Mouse (Mus musculus): Measurements from ENCODE around the gene Eps15. TPM values are rescaled to one million over a fixed set of nuclear protein-coding genes. Genes with fewer than 3 reads are reported as not detected.

The Eps15 gene
- polyA plus RNA-seq, 1 experiment from 2014 or later: 20.0 TPM

DNA sequence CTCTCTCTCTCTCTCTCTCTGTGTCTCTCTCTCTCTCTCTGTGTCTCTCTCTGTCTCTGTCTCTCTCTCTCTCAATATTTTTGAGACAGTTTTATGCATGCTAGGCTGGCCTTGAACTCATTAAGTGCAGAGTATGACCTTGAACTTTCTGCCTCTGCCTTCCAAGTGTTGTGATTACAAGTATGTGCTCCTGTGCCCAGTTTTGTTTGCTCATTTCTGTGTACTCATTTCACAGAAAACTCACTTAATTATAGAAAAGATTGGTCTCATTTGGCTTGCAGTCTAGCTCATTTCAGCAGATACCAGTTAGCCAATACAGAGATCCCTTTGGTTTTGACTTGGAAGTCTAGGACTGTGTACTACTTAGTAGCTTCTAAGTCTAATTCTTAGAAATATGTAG lies 19.1 kb downstream of the Eps15 start:
- ATAC-seq: no peak
- no peak for TF ChIP-seq EP300 (IDR thresholded peaks at IDR 0.05; ENCODE audit: low read depth)
- no peak for TF ChIP-seq CTCF (IDR thresholded peaks at IDR 0.05; ENCODE audit: low read depth)
- H3K9ac ChIP-seq (replicated peaks): no peak overlapping the region

GRCm38 (mm10) chr4:109316941-109317894 lies 37.1 kb downstream of the Eps15 start:
- Histone ChIP-seq H3K36me3 (replicated peaks; ENCODE audit: insufficient read depth, low read length) (peaks cover 35% of the 10 kb centered on the region), H3K9me3 (ENCODE audit: low read length) (no peaks in the 10 kb centered on the region)

More for the DNA sequence above, 19.1 kb downstream of the Eps15 start:
- H3K4me2 ChIP-seq (ENCODE audit: low read depth, low read length): no peak overlapping the region
- DNase-seq: no peak
- no peak overlapping the region for H3K27ac ChIP-seq (ENCODE audit: low read depth)
- no peaks in the 10 kb centered on the region for H3K27me3 ChIP-seq (ENCODE audit: insufficient read depth, low read length)
- H3K9me3 ChIP-seq (ENCODE audit: low read length): no peaks in the 10 kb centered on the region
- H3K4me1 ChIP-seq (ENCODE audit: insufficient read depth): no peaks in the 10 kb centered on the region
- H3K4me3 ChIP-seq (ENCODE audit: low read depth, low read length): no peak overlapping the region
- H3K36me3 ChIP-seq (replicated peaks; ENCODE audit: insufficient read depth, low read length): peaks cover 4% of the 10 kb centered on the region; the same call in 1 of the 2 replicates

GRCm38 (mm10) chr4:109336796-109337195 lies 56.7 kb downstream of the Eps15 start:
- Histone ChIP-seq H3K4me2 (ENCODE audit: low read depth, low read length) (no peak overlapping the region), H3K9me3 (ENCODE audit: low read length) (no peaks in the 10 kb centered on the region), H3K27me3 (ENCODE audit: insufficient read depth, low read length) (no peaks in the 10 kb centered on the region), H3K4me3 (ENCODE audit: low read depth, low read length) (no peak overlapping the region), H3K36me3 (replicated peaks; ENCODE audit: insufficient read depth, low read length) (peaks cover 43% of the 10 kb centered on the region), H3K4me1 (ENCODE audit: insufficient read depth) (no peaks in the 10 kb centered on the region), H3K9ac (replicated peaks) (no peak overlapping the region), H3K27ac (ENCODE audit: low read depth) (no peak overlapping the region)
- WGBS (ENCODE audit: insufficient replicate concordance): 57% methylated on average over 4 of the region's 4 CpGs
- no peak for TF ChIP-seq EP300 (IDR thresholded peaks at IDR 0.05; ENCODE audit: low read depth)
- TF ChIP-seq CTCF (IDR thresholded peaks at IDR 0.05; ENCODE audit: low read depth): no peak
- DNase-seq: no peak
- no peak for ATAC-seq

More at GRCm38 (mm10) chr4:109316941-109317894, 37.1 kb downstream of the Eps15 start:
- Histone ChIP-seq H3K4me2 (ENCODE audit: low read depth, low read length) (no peak overlapping the region), H3K27ac (ENCODE audit: low read depth) (peak overlapping the region; percentile 87), H3K27me3 (ENCODE audit: insufficient read depth, low read length) (no peaks in the 10 kb centered on the region), H3K4me3 (ENCODE audit: low read depth, low read length) (no peak overlapping the region), H3K4me1 (ENCODE audit: insufficient read depth) (no peaks in the 10 kb centered on the region; the same call in 1 of the 2 replicates), H3K9ac (replicated peaks) (no peak overlapping the region)
- TF ChIP-seq EP300 (IDR thresholded peaks at IDR 0.05; ENCODE audit: low read depth): no peak; the same call in 1 of the 2 replicates
- TF ChIP-seq CTCF (IDR thresholded peaks at IDR 0.05; ENCODE audit: low read depth): no peak
- ATAC-seq (peak; percentile 93), DNase-seq (no peak)

- 71% methylated on average over 1 of the region's 1 CpGs for WGBS (ENCODE audit: insufficient replicate concordance)
- Histone ChIP-seq H3K9ac (replicated peaks) (no peak overlapping the region), H3K27ac (ENCODE audit: low read depth) (no peak overlapping the region), H3K4me3 (ENCODE audit: low read depth, low read length) (no peak overlapping the region), H3K27me3 (ENCODE audit: insufficient read depth, low read length) (no peaks in the 10 kb centered on the region), H3K4me2 (ENCODE audit: low read depth, low read length) (no peak overlapping the region), H3K9me3 (ENCODE audit: low read length) (no peaks in the 10 kb centered on the region), H3K4me1 (ENCODE audit: insufficient read depth) (no peaks in the 10 kb centered on the region), H3K36me3 (replicated peaks; ENCODE audit: insufficient read depth, low read length) (peaks cover 20% of the 10 kb centered on the region)
- TF ChIP-seq EP300 (IDR thresholded peaks at IDR 0.05; ENCODE audit: low read depth) (no peak), CTCF (IDR thresholded peaks at IDR 0.05; ENCODE audit: low read depth) (no peak)
- DNase-seq (no peak), ATAC-seq (no peak)
Measured at GRCm38 (mm10) chr4:109341222-109341621, 61.2 kb downstream of the Eps15 start.

DNA sequence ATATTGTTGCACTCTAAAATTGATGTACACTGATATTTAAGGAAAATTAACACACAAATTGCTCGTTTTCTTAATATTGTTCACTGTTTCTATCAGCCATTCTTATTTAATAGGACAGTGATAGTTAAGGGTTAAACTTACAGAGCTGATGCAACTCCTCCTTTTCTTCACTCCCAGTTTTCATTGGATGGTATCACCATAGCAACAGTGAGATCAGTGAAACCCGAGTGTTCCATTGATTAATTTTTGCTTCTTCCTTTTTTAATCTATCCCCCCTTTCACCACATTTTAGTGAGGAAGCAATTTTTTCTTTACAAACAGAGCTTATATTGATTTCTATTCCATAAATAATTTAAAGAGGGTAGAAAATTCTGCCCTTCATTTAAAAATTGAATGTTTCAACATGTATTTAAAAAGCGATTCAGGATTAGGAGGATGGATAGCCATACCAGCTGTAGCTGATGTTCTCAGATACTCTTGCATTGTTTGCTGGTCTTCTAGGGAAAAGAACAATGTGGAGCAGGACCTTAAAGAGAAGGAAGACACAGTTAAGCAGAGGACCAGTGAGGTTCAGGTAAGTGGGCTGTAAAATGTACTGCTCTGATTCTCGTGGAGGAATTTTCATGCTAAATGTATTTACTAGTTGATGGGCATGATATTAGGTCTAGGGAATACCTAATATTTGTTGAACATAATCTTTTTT lies 62.9 kb downstream of the Eps15 start:
- TF ChIP-seq EP300 (IDR thresholded peaks at IDR 0.05; ENCODE audit: low read depth): no peak
- TF ChIP-seq CTCF (IDR thresholded peaks at IDR 0.05; ENCODE audit: low read depth): no peak
- Histone ChIP-seq H3K4me1 (ENCODE audit: insufficient read depth) (no peaks in the 10 kb centered on the region), H3K27me3 (ENCODE audit: insufficient read depth, low read length) (no peaks in the 10 kb centered on the region), H3K4me3 (ENCODE audit: low read depth, low read length) (no peak overlapping the region), H3K9me3 (ENCODE audit: low read length) (no peaks in the 10 kb centered on the region), H3K36me3 (replicated peaks; ENCODE audit: insufficient read depth, low read length) (peaks cover 12% of the 10 kb centered on the region; the same call in 1 of the 2 replicates), H3K4me2 (ENCODE audit: low read depth, low read length) (no peak overlapping the region), H3K9ac (replicated peaks) (no peak overlapping the region), H3K27ac (ENCODE audit: low read depth) (no peak overlapping the region)
- ATAC-seq (no peak), DNase-seq (no peak)
- WGBS (ENCODE audit: insufficient replicate concordance): 68% methylated on average over 4 of the region's 4 CpGs

- Histone ChIP-seq H3K4me2 (ENCODE audit: low read depth, low read length) (no peak overlapping the region), H3K9me3 (ENCODE audit: low read length) (no peaks in the 10 kb centered on the region), H3K27ac (ENCODE audit: low read depth) (no peak overlapping the region), H3K36me3 (replicated peaks; ENCODE audit: insufficient read depth, low read length) (peaks cover 7% of the 10 kb centered on the region; the same call in 1 of the 2 replicates), H3K27me3 (ENCODE audit: insufficient read depth, low read length) (no peaks in the 10 kb centered on the region), H3K4me1 (ENCODE audit: insufficient read depth) (no peaks in the 10 kb centered on the region), H3K9ac (replicated peaks) (no peak overlapping the region), H3K4me3 (ENCODE audit: low read depth, low read length) (no peak overlapping the region)
- ATAC-seq (no peak), DNase-seq (no peak)
- 90% methylated on average over 5 of the region's 5 CpGs for WGBS (ENCODE audit: insufficient replicate concordance)
- no peak for TF ChIP-seq EP300 (IDR thresholded peaks at IDR 0.05; ENCODE audit: low read depth)
- TF ChIP-seq CTCF (IDR thresholded peaks at IDR 0.05; ENCODE audit: low read depth): no peak
Measured at GRCm38 (mm10) chr4:109343909-109344308, 63.8 kb downstream of the Eps15 start.

All from liver, postnatal 0 days (tissue).